ENCODE assay signal across 17 mouse cellular contexts in the genomic region with DNA sequence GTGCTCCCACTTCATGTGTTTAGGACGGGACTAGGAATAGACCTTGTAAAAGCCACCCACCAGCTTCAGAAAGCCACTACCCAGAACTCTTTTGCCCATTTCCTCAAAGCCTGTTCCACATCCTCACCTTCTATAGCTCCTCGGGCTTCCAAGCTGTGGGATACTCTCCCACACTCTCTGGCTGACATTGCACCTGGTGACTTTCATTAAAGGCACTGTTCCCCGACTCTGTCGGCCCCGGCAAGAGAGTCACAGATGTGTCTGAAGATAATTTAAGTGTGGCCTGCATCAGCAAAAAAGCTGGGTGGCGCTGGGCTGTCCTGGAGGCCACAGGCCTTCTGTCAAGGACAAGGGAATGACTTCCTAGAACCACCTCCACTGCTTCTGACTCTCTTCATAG.
DNase-seq lines count a peak whose midpoint lies in the region; ATAC-seq lines count a peak whose summit lies in the region.
"Had no signal": no experiment of that assay in that cellular context is flagged by ENCODE, and none has a peak within 500 bp of the region (broad histone marks: within the 10 kb centered on the region; RNA-seq: fewer than 3 reads in every experiment).

No protein-coding gene starts in this region.

- H3K27ac ChIP-seq in embryonic facial prominence, embryonic 12.5 days, result peak overlapping the region; percentile 57; the same call in 1 of the 2 replicates
- H3K27ac ChIP-seq in embryonic facial prominence, embryonic 10.5 days (replicated peaks), result no peak overlapping the region; the same call in 1 of the 2 replicates
- H3K27ac ChIP-seq in hindbrain, embryonic 10.5 days, result peak overlapping the region; percentile 1; the same call in 1 of the 2 replicates
- H3K27ac ChIP-seq in hindbrain, embryonic 13.5 days, result no peak overlapping the region
- no peak overlapping the region for H3K27ac ChIP-seq in limb, embryonic 10.5 days
- peak overlapping the region; percentile 78 for H3K27ac ChIP-seq in stomach, embryonic 16.5 days (ENCODE audit: low read length)
- H3K27ac ChIP-seq: heart, adult 2 months; liver, embryonic 13.5 days; lung, embryonic 15.5 days; midbrain, embryonic 15.5 days had no signal

- H3K9me3 ChIP-seq in embryonic facial prominence, embryonic 12.5 days, result peaks cover 14% of the 10 kb centered on the region
- peaks cover 19% of the 10 kb centered on the region for H3K9me3 ChIP-seq in embryonic facial prominence, embryonic 10.5 days
- H3K9me3 ChIP-seq in hindbrain, embryonic 10.5 days, result peaks cover 19% of the 10 kb centered on the region
- H3K9me3 ChIP-seq in hindbrain, embryonic 13.5 days, result peaks cover 10% of the 10 kb centered on the region; the same call in 1 of the 2 replicates
- H3K9me3 ChIP-seq in limb, embryonic 10.5 days (replicated peaks), result peaks cover 12% of the 10 kb centered on the region; the same call in 1 of the 2 replicates
- peaks cover 18% of the 10 kb centered on the region for H3K9me3 ChIP-seq in stomach, embryonic 16.5 days (replicated peaks; ENCODE audit: control insufficient read depth, low read length)

- ATAC-seq in embryonic facial prominence, embryonic 12.5 days (ENCODE audit: insufficient number of reproducible peaks, insufficient read depth, low FRiP score, low TSS enrichment), result no peak
- no peak for ATAC-seq in hindbrain, embryonic 13.5 days (ENCODE audit: low FRiP score)
- no peak for ATAC-seq in stomach, embryonic 16.5 days (ENCODE audit: insufficient read depth, low FRiP score)
- ATAC-seq: forebrain, embryonic 14.5 days; inflammation-experienced regulatory T-cells, adult 6 months; midbrain, embryonic 15.5 days had no signal

- H3K4me3 ChIP-seq in embryonic facial prominence, embryonic 12.5 days, result no peak overlapping the region
- no peak overlapping the region for H3K4me3 ChIP-seq in embryonic facial prominence, embryonic 10.5 days
- no peak overlapping the region for H3K4me3 ChIP-seq in hindbrain, embryonic 10.5 days
- H3K4me3 ChIP-seq in hindbrain, embryonic 13.5 days, result no peak overlapping the region
- no peak overlapping the region for H3K4me3 ChIP-seq in limb, embryonic 10.5 days
- H3K4me3 ChIP-seq in stomach, embryonic 16.5 days (replicated peaks; ENCODE audit: low read length), result no peak overlapping the region
- H3K4me3 ChIP-seq: erythroblast, embryonic 14.5 days; heart, adult 2 months; liver, embryonic 13.5 days; lung, embryonic 15.5 days; midbrain, embryonic 15.5 days had no signal

- H3K9ac ChIP-seq in embryonic facial prominence, embryonic 12.5 days, result no peak overlapping the region
- H3K9ac ChIP-seq in hindbrain, embryonic 13.5 days, result no peak overlapping the region
- H3K9ac ChIP-seq in stomach, embryonic 16.5 days (ENCODE audit: low read length), result no peak overlapping the region
- H3K9ac ChIP-seq: liver, embryonic 13.5 days; lung, embryonic 15.5 days; midbrain, embryonic 15.5 days had no signal

- 45% methylated on average over 6 of the region's 6 CpGs for WGBS in embryonic facial prominence, embryonic 12.5 days
- 74% methylated on average over 6 of the region's 6 CpGs for WGBS in embryonic facial prominence, embryonic 10.5 days
- 76% methylated on average over 6 of the region's 6 CpGs for WGBS in hindbrain, embryonic 10.5 days
- 61% methylated on average over 6 of the region's 6 CpGs for WGBS in hindbrain, embryonic 13.5 days
- 59% methylated on average over 6 of the region's 6 CpGs for WGBS in limb, embryonic 10.5 days
- 62% methylated on average over 6 of the region's 6 CpGs for WGBS in stomach, embryonic 16.5 days

- peaks cover 28% of the 10 kb centered on the region for H3K36me3 ChIP-seq in embryonic facial prominence, embryonic 12.5 days
- H3K36me3 ChIP-seq in embryonic facial prominence, embryonic 10.5 days (replicated peaks), result peaks cover 34% of the 10 kb centered on the region
- H3K36me3 ChIP-seq in hindbrain, embryonic 10.5 days, result peaks cover 33% of the 10 kb centered on the region
- H3K36me3 ChIP-seq in hindbrain, embryonic 13.5 days, result peaks cover 23% of the 10 kb centered on the region
- peaks cover 34% of the 10 kb centered on the region for H3K36me3 ChIP-seq in limb, embryonic 10.5 days
- peaks cover 16% of the 10 kb centered on the region for H3K36me3 ChIP-seq in stomach, embryonic 16.5 days (ENCODE audit: control insufficient read depth, insufficient read depth, low read length)

- no peak overlapping the region for H3K4me2 ChIP-seq in embryonic facial prominence, embryonic 12.5 days (replicated peaks)
- no peak overlapping the region for H3K4me2 ChIP-seq in hindbrain, embryonic 13.5 days
- H3K4me2 ChIP-seq in stomach, embryonic 16.5 days (ENCODE audit: low read depth, low read length), result no peak overlapping the region
- H3K4me2 ChIP-seq: liver, embryonic 13.5 days; lung, embryonic 15.5 days; midbrain, embryonic 15.5 days had no signal

- no peaks in the 10 kb centered on the region for H3K27me3 ChIP-seq in embryonic facial prominence, embryonic 12.5 days
- no peaks in the 10 kb centered on the region for H3K27me3 ChIP-seq in embryonic facial prominence, embryonic 10.5 days (replicated peaks; ENCODE audit: low read depth, poor library complexity, severe bottlenecking)
- no peaks in the 10 kb centered on the region for H3K27me3 ChIP-seq in hindbrain, embryonic 10.5 days (ENCODE audit: insufficient read depth, poor library complexity, severe bottlenecking)
- H3K27me3 ChIP-seq in hindbrain, embryonic 13.5 days, result no peaks in the 10 kb centered on the region
- peaks cover 4% of the 10 kb centered on the region; the same call in 1 of the 2 replicates for H3K27me3 ChIP-seq in limb, embryonic 10.5 days (ENCODE audit: low read depth, poor library complexity, severe bottlenecking)
- H3K27me3 ChIP-seq in stomach, embryonic 16.5 days (ENCODE audit: control insufficient read depth, insufficient read depth, low read length), result no peaks in the 10 kb centered on the region
- H3K27me3 ChIP-seq: liver, embryonic 13.5 days; lung, embryonic 15.5 days; midbrain, embryonic 15.5 days had no signal

- no peak for DNase-seq in embryonic facial prominence, embryonic 10.5 days (ENCODE audit: low spot score)
- no peak for DNase-seq in hindbrain, embryonic 10.5 days (ENCODE audit: low spot score)
- peak; percentile 36 for DNase-seq in limb, embryonic 10.5 days (ENCODE audit: low spot score)
- no peak for DNase-seq in spleen, postnatal 14 days (ENCODE audit: low spot score in 2 of 2)
- no peak for DNase-seq in lung, postnatal 36 days
- DNase-seq: cerebellum, adult 9-11 months; heart, adult 2 months; liver, embryonic 13.5 days; thymus, postnatal 4 days had no signal

- H3K4me1 ChIP-seq in embryonic facial prominence, embryonic 12.5 days, result peaks cover 22% of the 10 kb centered on the region
- peaks cover 31% of the 10 kb centered on the region for H3K4me1 ChIP-seq in embryonic facial prominence, embryonic 10.5 days
- H3K4me1 ChIP-seq in hindbrain, embryonic 10.5 days (replicated peaks), result peaks cover 31% of the 10 kb centered on the region
- H3K4me1 ChIP-seq in hindbrain, embryonic 13.5 days (replicated peaks), result peaks cover 8% of the 10 kb centered on the region
- peaks cover 17% of the 10 kb centered on the region for H3K4me1 ChIP-seq in limb, embryonic 10.5 days
- H3K4me1 ChIP-seq in stomach, embryonic 16.5 days (ENCODE audit: control insufficient read depth, insufficient read depth, low read length), result peaks cover 31% of the 10 kb centered on the region
- H3K4me1 ChIP-seq: liver, embryonic 13.5 days had no signal

Comparison
In these comparisons a context has a peak if more than half of its experiments do, and no peak if none do; other contexts are left out.
1. H3K27ac ChIP-seq: peak in embryonic facial prominence, embryonic 12.5 days (single experiment), hindbrain, embryonic 10.5 days (single experiment) and stomach, embryonic 16.5 days (single experiment); none in embryonic facial prominence, embryonic 10.5 days (single experiment), hindbrain, embryonic 13.5 days (single experiment) and limb, embryonic 10.5 days (single experiment).